Mouse (Mus musculus): ENCODE data around the gene Mical2.

DNA sequence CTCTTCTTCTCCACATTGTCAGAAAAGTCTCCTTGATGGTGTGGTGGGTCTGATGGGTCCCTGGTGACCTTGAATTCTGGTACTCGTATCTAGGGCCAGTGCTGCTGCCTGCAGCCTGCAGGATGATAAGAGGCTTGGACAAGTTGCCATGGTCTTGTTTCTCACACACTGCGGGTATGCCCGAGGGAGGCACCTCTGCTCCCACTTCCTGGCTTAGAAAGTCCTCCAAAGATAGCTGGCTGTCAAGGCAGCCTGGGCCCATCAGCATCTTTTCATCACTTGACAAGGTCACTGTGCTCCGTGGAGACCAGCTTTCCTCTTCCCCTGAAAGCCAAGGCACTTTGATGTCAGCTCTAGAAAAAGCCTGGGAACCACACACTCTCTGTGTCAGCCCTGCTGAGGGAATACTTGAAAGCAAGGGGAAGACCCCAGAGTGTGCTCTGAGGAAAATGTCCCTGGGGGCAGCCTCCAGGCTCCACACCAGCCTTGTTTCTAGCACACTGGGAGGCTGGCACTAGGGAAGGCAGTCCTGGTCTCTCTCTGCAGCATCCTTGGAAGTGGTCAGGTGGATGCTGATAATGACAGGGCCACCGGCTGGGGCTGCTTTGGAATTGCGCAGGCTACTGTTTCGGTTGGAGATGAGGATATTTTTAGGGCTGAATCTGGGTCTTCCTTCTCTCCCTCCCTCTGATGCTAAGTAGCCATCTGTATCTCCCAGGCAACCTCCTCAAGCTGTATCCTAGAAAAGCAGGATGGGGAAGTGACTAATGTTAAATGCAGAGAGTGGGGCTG is 2.7 kb upstream of the Mical2 start:
- TF ChIP-seq POLR2A (IDR thresholded peaks at IDR 0.05; ENCODE audit: borderline replicate concordance, low read depth, low read length), result no peak
- no peak for TF ChIP-seq CTCF (IDR thresholded peaks at IDR 0.05; ENCODE audit: low read depth, low read length)

Measured in bone marrow macrophage, adult 2 months (primary cell).